Mouse (Mus musculus) T-helper 2 cell (primary cell): Measurements from ENCODE around the gene Ldb1.

Experiments
- in situ Hi-C: fragments of 300-600 bp; cut with MboI, MseI; formaldehyde crosslinking; loops from one replicate; pipeline ENCODE4 v1.15.1; 2025; ENCODE audit warnings: high pct_unique_total_duplicates

Gene Ldb1

GRCm38 (mm10) chr19:46044993-46045695 lies at the start of gene Ldb1:
TSS of gene Ldb1 (minus strand) at chr19:46045214.
- in situ Hi-C loops, result loop anchor here (5.0 to 25.0 kb wide), 2 partner anchors 43 to 1758 kb away; partner anchors contain the start of genes Hps6 and Scd2

GRCm38 (mm10) chr19:46094144-46094543 lies 49.1 kb upstream of the Ldb1 start:
- in situ Hi-C loops, result loop anchor here (10.0 kb wide), 1 partner anchor 121 kb away; no protein-coding TSS in a partner anchor

GRCm38 (mm10) chr19:46091641-46092040 lies 46.6 kb upstream of the Ldb1 start:
- in situ Hi-C loops, result loop anchor here (10.0 kb wide), 1 partner anchor 123 kb away; no protein-coding TSS in a partner anchor

- in situ Hi-C loops, result no loop called here
Observed at GRCm38 (mm10) chr19:46087871-46088270, 42.9 kb upstream of the Ldb1 start.

DNA sequence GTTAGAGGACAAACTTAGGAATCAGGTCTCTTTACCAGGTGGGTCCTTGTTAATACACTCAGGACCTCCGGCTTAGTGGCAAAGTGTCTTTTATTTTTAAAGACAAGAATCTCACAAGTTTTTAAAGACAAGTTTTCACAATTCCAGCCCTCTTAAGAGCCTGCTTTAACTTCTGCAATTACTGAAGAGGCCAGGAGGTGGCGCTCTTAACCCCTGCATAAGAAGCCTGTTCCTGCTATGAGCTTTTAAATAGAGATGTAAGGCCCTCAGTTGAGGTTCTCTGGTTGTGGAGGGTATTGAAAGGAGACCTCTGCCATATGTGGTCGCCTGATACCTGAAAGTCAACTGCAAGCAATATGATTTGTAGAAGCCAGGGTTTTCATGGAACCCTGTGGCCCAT lies 41.3 kb upstream of the Ldb1 start:
- in situ Hi-C loops, result no loop called here

DNA sequence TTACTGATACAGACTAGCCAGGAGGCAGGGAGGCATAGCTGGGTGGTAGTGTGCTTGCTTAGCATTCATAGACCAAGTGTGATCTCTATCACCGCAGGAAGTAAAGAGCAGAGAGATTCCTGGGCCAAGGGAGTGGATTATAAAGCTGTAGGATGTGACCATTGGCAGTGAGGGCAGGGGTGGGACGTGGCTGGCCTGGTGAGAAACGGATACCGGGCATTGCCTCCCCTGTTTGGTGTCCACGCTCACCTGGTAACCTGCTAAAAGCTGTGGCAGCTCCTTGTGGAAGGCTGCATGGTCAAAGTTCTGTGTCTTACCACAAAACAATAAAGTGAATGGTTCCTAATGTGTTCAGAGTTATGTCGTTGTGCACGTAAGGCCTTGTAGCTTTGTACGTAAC lies 40.2 kb upstream of the Ldb1 start:
- in situ Hi-C loops, result no loop called here

GRCm38 (mm10) chr19:46078535-46078934 lies 33.5 kb upstream of the Ldb1 start:
- in situ Hi-C loops, result no loop called here

DNA sequence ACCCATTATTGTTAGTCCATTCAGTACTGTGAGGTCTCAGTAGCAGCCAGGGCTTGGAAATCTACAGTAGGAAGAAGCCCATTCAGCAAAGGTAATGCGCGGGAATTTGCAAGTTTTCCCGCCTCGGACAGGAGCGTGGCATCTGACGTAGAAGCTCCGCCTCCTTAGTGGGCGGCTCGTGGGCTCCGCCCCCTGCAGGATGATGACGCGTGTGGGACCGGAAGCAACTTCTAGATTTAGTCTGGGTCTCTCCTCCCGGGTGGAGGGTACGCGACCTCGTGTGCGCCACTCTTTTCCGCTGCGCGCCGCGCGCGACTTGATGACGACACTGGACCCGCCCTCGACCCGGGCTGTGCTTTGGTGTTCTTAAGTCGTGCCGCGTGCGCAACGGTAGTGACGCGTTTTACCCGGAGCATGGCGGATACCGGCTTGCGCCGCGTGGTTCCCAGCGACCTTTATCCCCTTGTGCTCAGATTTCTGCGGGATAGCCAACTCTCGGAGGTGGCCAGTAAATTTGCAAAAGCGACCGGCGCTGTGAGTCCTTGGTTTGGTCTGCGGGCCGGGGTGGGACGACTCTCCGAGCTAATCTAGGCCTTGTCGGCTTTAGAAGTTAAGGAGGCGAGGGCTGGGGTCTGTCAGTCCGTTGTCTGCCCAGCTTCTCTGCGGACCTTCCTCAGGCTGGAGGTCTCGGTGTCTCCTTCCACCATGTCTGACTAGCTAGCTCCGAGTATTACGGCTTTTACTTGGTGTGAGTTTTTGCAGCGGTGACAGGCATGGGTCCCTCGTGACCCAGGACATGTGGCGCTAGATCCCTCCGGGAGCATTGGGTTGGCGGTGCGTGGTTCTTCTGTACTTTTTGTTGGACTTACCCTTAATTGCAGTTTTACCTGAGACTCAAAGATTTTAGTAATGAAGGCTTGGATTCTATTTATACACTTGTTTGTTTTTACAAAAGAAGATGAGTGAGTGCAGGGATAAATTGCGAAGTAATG lies 30.9 kb upstream of the Ldb1 start, which contains the start of gene Nolc1:
Gene Nolc1, plus strand, starts transcription at position 248 of the 992 bp plus-strand sequence.
- in situ Hi-C loops, result no loop called here

DNA sequence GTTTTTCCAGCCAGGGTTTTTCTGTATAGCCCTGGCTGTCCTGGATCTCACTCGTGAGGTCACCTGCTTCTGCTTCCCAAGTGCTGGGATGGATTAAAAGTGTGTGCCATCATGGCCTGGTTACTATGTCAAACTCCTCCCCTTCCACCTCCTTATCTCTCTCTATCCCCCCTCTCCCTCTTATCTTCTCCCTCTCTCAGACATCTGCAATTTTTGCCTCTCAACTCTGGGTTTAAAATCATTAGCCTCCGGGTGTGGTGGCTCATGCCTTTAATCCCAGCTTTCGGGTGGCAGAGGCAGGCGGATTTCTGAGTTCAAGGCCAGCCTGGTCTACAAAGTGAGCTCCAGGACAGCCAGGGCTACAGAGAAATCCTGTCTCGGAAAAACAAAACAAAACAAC lies 29.3 kb upstream of the Ldb1 start:
- in situ Hi-C loops, result no loop called here

DNA sequence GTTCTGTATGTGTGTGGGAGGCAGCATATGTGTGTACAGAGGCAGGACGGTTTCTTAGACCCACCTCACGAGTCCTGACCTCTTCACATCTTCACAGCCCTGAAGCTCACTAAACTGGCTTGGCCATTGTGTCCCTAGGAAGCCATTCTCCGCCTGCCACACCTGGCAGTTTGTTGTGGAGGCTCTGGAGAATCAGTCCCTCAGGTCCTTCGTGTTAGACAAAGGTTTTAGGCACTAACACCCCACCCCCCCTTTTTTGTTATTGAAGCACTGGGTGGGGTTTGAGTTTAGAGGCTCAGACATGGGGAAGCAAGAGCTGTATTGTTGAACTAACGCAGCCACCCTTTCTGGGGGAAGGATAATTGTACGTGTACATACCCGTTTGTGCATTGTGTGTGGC lies 28.3 kb upstream of the Ldb1 start:
- in situ Hi-C loops, result no loop called here

GRCm38 (mm10) chr19:46068054-46068453 lies 23.0 kb upstream of the Ldb1 start:
- in situ Hi-C loops, result no loop called here

GRCm38 (mm10) chr19:46060845-46061244 lies 15.8 kb upstream of the Ldb1 start:
- in situ Hi-C loops, result no loop called here

DNA sequence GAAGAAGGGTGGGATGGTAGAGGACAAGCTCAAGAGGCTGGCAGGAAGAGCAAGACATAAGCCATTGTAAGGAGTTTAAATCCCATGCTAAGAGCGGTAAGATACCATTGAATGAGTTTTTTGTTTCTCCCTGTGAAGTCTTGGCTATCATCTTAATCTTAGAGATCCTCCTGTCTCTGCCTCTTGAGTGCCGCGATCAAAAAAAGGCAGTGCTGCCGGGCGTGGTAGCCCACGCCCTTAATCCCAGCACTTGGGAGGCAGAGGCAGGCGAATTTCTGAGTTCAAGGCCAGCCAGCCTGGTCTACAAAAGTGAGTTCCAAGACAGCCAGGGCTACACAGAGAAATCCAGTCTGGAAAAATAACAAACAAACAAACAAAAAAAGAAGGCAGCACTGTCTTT lies 13.5 kb upstream of the Ldb1 start:
- in situ Hi-C loops, result no loop called here

- in situ Hi-C loops, result no loop called here
Observed at GRCm38 (mm10) chr19:46056947-46057607, 12.1 kb upstream of the Ldb1 start.

DNA sequence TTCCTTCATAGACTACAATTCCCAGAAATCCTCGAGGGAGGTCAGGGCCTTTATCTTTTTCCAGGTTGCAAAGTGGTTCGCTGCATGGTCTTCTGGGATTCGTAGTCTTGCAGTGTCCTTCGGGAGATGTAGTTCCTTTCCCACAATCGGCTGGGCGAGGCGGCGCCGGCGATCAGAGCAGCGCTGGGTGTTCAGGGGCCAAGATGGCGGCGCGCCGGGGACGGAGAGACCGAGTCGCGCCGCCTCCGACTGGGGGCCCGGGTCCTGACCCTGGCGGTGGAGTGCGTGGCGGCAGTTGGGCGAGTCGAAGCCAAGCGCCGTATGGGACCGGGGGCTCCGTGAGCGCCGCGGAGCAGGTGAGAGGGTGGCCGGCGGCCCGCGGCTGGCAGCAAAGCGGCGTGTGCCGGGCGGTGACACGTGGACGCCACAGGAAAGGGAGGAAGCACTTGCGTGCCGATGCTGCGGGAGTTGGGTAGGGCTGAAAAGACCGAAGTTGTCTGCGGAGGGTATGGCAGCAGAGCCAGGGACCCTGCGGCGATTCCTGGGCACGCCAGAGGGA lies 11.5 kb upstream of the Ldb1 start:
- in situ Hi-C loops, result no loop called here

DNA sequence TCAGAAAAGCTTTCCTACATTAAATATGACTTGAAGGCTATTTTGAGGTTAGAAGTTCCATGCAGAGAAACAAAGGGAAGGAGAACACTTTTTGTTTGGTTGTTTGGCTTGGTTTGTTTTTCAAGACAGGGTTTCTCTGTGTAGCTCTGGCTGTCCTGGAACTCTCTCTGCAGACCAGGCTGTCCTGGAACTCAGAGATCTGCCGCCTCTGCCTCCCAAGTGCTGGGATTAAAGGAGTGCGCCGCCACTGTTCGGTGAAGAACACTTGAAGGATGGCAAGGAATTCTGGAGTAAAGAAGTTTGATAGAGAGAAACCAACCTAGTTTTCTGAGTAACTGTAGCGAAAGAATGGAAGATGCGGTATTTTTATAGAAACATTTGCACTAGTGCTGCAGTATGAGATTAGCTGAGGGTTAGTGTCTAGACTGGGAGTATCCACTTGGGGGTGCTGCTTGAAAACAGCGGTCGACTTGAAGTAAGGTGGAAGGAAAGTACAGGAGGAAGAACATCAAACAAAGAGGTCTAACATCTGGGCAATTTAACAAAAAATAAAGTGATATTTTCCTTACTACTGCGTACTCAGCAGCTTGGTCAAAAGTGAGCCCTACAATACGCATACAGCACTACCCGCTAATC lies 10.9 kb upstream of the Ldb1 start:
- in situ Hi-C loops, result no loop called here

DNA sequence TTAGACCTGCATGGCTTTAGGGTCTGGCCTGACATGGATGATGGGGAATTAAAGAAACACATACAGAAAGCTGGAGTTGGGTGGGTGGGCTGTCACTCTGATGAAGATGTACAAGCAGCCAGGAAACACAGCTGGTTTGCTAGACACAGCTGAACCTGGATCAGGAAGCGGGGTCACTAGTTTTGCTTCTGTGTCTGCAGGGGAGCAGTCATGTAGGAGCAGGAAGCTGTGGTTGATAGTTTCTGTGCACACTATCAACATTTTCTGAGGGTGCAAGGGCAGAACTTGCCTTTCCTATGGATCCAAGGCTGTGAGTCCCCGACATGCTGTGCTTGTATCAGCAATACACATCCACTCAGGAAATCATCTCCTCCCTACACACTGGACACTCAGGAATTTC lies 5.4 kb upstream of the Ldb1 start:
- in situ Hi-C loops, result no loop called here

DNA sequence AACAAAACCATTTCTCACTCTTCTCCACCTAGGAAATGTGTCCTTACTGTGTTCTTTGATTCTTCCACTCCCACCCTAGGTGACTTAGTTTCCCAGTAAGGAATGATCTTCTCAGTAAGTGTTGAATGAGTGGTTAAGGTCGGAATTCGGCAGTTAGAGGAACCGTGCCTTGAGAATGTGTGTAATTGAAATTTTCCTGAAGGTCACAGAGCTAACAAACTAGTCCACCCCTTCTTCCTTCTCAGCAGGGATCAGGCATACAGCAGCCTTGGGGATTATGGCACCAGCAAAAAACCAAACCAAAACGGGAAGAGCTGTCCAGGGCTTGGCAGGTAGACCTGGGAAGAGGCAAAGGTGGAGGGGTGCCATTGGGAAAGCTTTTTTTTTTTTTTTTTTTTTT lies 4.1 kb upstream of the Ldb1 start:
- in situ Hi-C loops, result loop anchor here (25.0 kb wide), 1 partner anchor 1762 kb away; the partner anchor contains the start of gene Scd2

DNA sequence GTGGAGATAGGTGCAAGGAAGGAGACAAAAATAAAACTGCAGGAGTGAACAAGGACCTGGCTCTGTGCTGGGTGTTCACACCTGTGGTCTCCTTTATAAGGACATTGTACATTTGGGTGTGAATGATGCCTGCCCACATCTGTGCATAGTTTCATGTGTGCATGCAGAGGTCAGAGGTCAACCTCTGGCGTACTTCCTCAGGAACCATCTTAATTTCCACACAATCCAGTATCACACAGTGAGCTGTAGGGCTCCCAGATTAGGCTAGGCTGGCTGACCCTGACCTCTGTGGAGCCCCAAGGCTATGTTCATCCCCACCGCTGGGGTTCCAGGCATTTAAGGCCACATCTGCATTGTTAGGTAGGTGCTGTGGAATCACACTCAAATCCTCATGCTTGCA lies 2.4 kb upstream of the Ldb1 start:
- in situ Hi-C loops, result loop anchor here (25.0 kb wide), 1 partner anchor 1760 kb away; the partner anchor contains the start of gene Scd2

GRCm38 (mm10) chr19:46046621-46047025 lies 1.6 kb upstream of the Ldb1 start:
- in situ Hi-C loops, result loop anchor here (25.0 kb wide), 1 partner anchor 1759 kb away; the partner anchor contains the start of gene Scd2
